Mouse (Mus musculus): ENCODE results near the gene Dok5. TPM values are rescaled to one million over a fixed set of nuclear protein-coding genes. Genes with fewer than 3 reads are reported as not detected.

The Dok5 gene
- total and polyA plus RNA-seq, 2 experiments from 2014 or later: 50.2 to 79.9 TPM

DNA sequence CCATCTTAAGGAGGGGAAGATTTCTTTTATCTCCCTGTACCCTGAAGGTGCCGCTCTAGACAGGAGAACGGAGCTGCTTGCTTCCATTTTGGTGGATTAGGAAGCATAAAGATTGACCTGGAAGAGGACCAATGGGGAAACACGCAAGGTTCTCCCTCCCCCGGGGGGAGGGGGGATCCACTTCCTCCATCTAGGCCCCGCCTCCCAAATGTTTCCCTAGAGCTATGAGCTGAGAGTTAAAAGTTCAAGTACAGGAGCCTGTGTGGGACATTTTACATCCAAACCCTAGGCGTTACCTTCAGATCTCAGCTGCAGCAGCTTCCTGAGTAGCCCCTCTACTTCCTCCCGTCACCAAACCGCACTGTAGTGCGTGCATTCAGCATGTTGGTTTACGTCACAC, 56.5 kb downstream of the Dok5 start:
- H3K4me1 ChIP-seq (ENCODE audit: insufficient read depth): no peaks in the 10 kb centered on the region
- H3K9ac ChIP-seq: no peak overlapping the region
- no peak overlapping the region for H3K4me3 ChIP-seq (ENCODE audit: low read depth, low read length)
- no peak for ATAC-seq
- H3K9me3 ChIP-seq (ENCODE audit: low read length): no peaks in the 10 kb centered on the region; the same call in 1 of the 2 replicates
- DNase-seq: no peak
- WGBS: 97% methylated on average over 10 of the region's 10 CpGs
- no peak overlapping the region for H3K27ac ChIP-seq (ENCODE audit: low read depth, low read length)
- no peaks in the 10 kb centered on the region for H3K27me3 ChIP-seq (ENCODE audit: insufficient read depth, low read length)
- TF ChIP-seq CTCF (IDR thresholded peaks at IDR 0.05; ENCODE audit: low read depth): no peak
- no peaks in the 10 kb centered on the region for H3K36me3 ChIP-seq (ENCODE audit: insufficient read depth)
- H3K4me2 ChIP-seq (ENCODE audit: low read depth): no peak overlapping the region

DNA sequence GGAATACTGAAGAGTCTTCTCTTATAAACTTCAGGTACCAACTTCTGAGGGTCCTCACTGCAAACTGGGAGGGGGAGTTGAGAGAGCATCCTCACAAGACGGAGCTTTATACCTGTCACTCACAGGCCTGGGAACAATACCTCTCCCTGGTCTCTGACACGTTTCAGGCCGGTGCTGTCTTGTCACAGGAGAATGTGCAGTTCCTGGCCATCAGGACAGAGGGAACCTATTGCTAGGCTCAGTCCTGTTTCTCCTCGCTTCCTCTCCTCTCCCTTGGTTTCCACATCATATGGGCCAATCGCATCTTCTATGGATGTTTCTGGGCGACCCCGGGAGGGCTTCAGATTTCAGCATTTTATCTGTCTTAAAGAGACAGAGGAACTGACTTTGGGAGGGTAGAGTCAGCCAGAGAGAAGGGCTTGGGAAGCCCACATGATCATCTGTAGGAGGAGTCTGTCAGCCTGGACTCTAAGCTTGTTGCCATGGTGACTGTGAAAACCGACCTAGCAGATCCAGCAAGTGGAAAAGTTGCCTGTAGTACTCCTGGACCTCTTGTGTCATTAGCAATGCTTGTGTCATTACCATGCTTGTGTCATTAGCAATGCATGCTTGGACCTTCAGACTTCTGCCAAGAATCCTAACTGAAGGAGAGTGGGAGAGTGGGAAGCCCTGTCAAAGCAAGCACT, 59.9 kb downstream of the Dok5 start:
- H3K27ac ChIP-seq (ENCODE audit: low read depth, low read length): no peak overlapping the region
- peak; percentile 56 for DNase-seq
- no peaks in the 10 kb centered on the region for H3K27me3 ChIP-seq (ENCODE audit: insufficient read depth, low read length)
- H3K9ac ChIP-seq: no peak overlapping the region
- 28% methylated on average over 8 of the region's 8 CpGs for WGBS
- H3K4me3 ChIP-seq (ENCODE audit: low read depth, low read length): no peak overlapping the region
- peak; percentile 81 for ATAC-seq
- H3K9me3 ChIP-seq (ENCODE audit: low read length): no peaks in the 10 kb centered on the region; the same call in 1 of the 2 replicates
- no peaks in the 10 kb centered on the region for H3K4me1 ChIP-seq (ENCODE audit: insufficient read depth)
- no peaks in the 10 kb centered on the region for H3K36me3 ChIP-seq (ENCODE audit: insufficient read depth)
- TF ChIP-seq CTCF (IDR thresholded peaks at IDR 0.05; ENCODE audit: low read depth): no peak
- H3K4me2 ChIP-seq (ENCODE audit: low read depth): peak overlapping the region; percentile 2; the same call in 1 of the 2 replicates

DNA sequence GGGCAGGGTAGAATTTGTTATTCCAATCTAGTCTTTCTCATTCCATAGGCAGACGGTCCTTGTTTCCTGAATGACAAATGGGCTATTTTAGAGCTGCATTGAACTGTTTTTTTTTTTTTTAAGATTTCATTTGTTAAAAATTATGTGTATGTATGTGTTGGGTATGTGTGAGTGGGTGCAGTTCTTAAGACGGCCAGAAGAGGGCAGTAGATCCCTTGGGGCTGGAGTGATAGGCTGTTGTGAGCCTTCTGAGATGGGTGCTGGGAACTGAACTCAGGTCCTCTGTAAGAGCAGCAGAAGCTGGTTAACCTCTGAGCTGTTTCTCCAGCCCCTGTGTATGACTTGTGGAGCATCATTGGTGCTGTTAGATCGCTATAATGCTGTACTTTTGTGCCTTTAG, 63.6 kb downstream of the Dok5 start:
- Histone ChIP-seq H3K4me3 (ENCODE audit: low read depth, low read length) (no peak overlapping the region), H3K9me3 (ENCODE audit: low read length) (no peaks in the 10 kb centered on the region), H3K4me1 (ENCODE audit: insufficient read depth) (no peaks in the 10 kb centered on the region), H3K36me3 (ENCODE audit: insufficient read depth) (no peaks in the 10 kb centered on the region), H3K9ac (no peak overlapping the region), H3K27me3 (ENCODE audit: insufficient read depth, low read length) (no peaks in the 10 kb centered on the region), H3K27ac (ENCODE audit: low read depth, low read length) (no peak overlapping the region), H3K4me2 (ENCODE audit: low read depth) (no peak overlapping the region)
- no peak for DNase-seq
- no peak for ATAC-seq
- TF ChIP-seq CTCF (IDR thresholded peaks at IDR 0.05; ENCODE audit: low read depth): peak; percentile 32
- 93% methylated on average over 3 of the region's 3 CpGs for WGBS

DNA sequence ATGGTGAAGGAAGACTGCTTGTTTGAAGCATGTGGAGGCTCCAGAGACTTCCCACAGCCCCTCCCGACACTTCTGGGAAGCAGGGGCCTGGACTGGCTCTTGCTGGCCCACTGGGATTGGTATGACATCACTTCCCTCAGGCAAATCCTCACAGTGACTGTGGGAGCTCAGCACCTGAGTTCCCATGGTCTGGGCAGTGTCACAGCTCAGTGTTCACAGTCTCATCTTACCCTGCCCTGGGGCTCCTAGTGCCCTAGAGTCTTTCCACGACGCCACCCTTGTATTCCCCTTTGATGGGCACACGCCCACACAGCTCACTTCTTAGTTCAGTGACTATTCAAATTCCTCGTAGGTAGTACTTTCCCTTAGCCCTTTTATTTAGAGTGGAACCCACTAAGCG, 71.4 kb downstream of the Dok5 start:
- H3K36me3 ChIP-seq (ENCODE audit: insufficient read depth): 0 out of 2 replicates have a peak, but pooled peaks cover 6% of the 10 kb centered on the region
- TF ChIP-seq CTCF (IDR thresholded peaks at IDR 0.05; ENCODE audit: low read depth): no peak
- no peak overlapping the region for H3K4me3 ChIP-seq (ENCODE audit: low read depth, low read length)
- 82% methylated on average over 6 of the region's 6 CpGs for WGBS
- no peaks in the 10 kb centered on the region for H3K27me3 ChIP-seq (ENCODE audit: insufficient read depth, low read length)
- no peak for ATAC-seq
- H3K27ac ChIP-seq (ENCODE audit: low read depth, low read length): no peak overlapping the region
- H3K9ac ChIP-seq: no peak overlapping the region
- H3K4me2 ChIP-seq (ENCODE audit: low read depth): no peak overlapping the region
- no peaks in the 10 kb centered on the region for H3K9me3 ChIP-seq (ENCODE audit: low read length)
- DNase-seq: no peak
- H3K4me1 ChIP-seq (ENCODE audit: insufficient read depth): no peaks in the 10 kb centered on the region

DNA sequence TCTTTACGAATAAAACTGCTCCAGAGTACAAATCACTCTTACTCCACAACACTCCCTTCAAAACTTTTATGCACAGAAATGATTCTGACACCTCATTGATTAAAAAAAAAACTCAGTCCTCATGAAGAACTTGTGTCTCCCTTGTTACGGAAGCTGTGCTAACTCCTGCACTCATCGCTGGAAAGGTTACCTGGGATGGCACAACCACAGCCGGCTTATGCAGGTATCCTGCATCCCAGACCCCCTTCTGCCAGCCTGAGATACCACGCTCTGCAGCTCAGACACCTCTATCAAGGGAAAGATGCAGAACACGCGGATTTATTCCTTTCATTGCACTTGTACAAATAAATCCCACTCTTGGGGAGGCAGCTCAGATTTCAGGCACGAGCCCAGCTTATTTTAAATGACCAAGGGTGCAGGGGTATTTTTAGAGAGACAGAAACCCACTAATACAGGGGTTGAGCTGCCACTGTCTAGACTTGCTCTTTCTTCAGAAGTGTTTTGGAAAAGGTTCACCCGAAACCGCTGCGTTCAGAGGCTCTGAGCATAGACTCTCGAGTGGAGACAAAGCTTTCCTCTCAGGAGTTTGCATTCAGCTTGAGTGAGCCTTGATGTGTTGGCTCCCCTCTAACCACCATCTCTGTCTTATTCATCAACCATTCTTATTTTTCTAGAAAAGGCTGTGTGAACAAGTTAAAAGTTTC, 76.1 kb downstream of the Dok5 start:
- Histone ChIP-seq H3K27me3 (ENCODE audit: insufficient read depth, low read length) (no peaks in the 10 kb centered on the region), H3K4me2 (ENCODE audit: low read depth) (no peak overlapping the region), H3K9ac (no peak overlapping the region), H3K27ac (ENCODE audit: low read depth, low read length) (peak overlapping the region; percentile 36; the same call in 1 of the 2 replicates), H3K9me3 (ENCODE audit: low read length) (no peaks in the 10 kb centered on the region), H3K36me3 (ENCODE audit: insufficient read depth) (peaks cover under 1% of the 10 kb centered on the region; the same call in 1 of the 2 replicates), H3K4me3 (ENCODE audit: low read depth, low read length) (no peak overlapping the region), H3K4me1 (ENCODE audit: insufficient read depth) (no peaks in the 10 kb centered on the region; the same call in 1 of the 2 replicates)
- no peak for TF ChIP-seq CTCF (IDR thresholded peaks at IDR 0.05; ENCODE audit: low read depth)
- 34% methylated on average over 12 of the region's 12 CpGs for whole genome bisulfite sequencing
- DNase-seq (no peak), ATAC-seq (peak; percentile 12; the same call in 1 of the 2 replicates)

DNA sequence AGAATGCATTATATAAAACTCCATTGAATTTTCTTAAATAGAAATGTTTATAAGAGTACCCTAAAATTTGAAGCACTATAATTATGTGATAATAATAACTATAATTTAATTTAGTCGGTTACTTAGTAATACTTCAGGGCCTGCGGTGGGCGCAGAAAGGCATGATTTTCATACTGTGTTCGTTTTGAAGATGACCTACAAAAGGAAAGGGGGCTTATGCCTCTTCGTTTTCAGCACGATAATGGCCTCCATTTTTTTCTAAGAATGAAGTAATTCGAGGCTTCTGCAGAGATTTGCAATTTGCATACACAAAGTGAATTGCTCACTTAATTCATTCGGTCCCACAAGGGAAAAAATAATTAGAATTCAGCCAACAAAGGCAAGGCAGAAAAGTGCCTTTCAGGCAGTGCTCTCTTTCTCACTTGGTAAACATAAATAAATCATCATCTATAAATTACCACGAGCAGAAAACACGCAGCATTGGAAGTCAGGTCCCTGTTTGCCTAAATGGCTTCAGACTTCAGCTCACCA, 76.7 kb downstream of the Dok5 start:
- Histone ChIP-seq H3K9me3 (ENCODE audit: low read length) (no peaks in the 10 kb centered on the region), H3K36me3 (ENCODE audit: insufficient read depth) (no peaks in the 10 kb centered on the region; the same call in 1 of the 2 replicates), H3K27me3 (ENCODE audit: insufficient read depth, low read length) (no peaks in the 10 kb centered on the region), H3K4me2 (ENCODE audit: low read depth) (no peak overlapping the region), H3K4me1 (ENCODE audit: insufficient read depth) (no peaks in the 10 kb centered on the region; the same call in 1 of the 2 replicates), H3K9ac (no peak overlapping the region), H3K27ac (ENCODE audit: low read depth, low read length) (peak overlapping the region; percentile 50; the same call in 1 of the 2 replicates), H3K4me3 (ENCODE audit: low read depth, low read length) (no peak overlapping the region)
- ATAC-seq: no peak; the same call in 1 of the 2 replicates
- no peak for DNase-seq
- WGBS: 13% methylated on average over 10 of the region's 10 CpGs
- no peak for TF ChIP-seq CTCF (IDR thresholded peaks at IDR 0.05; ENCODE audit: low read depth)

DNA sequence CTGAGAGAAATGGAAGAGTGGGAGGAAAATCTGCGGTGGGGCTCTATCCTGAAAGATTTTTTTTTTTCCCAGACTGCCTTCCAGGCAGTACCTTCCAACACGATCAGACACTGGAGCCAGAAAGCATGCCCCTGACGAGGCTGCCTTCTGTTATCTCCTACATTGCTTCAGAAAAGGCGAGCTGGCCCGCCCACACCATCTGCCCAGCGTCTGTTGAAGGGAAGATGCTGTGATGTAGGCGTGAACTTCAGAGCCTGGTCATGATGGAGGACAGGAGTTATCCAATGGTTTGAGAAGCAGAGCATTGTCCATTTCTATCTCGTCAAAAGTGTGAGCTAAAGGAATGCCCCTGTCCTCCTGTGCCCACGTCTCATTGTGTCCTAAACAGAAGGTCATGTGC, 79.7 kb downstream of the Dok5 start:
- WGBS: 54% methylated on average over 9 of the region's 9 CpGs
- H3K4me2 ChIP-seq (ENCODE audit: low read depth): no peak overlapping the region
- no peaks in the 10 kb centered on the region; the same call in 1 of the 2 replicates for H3K4me1 ChIP-seq (ENCODE audit: insufficient read depth)
- H3K36me3 ChIP-seq (ENCODE audit: insufficient read depth): no peaks in the 10 kb centered on the region; the same call in 1 of the 2 replicates
- H3K9me3 ChIP-seq (ENCODE audit: low read length): no peaks in the 10 kb centered on the region
- H3K9ac ChIP-seq: no peak overlapping the region
- no peak overlapping the region for H3K4me3 ChIP-seq (ENCODE audit: low read depth, low read length)
- ATAC-seq (peak; percentile 70), DNase-seq (peak; percentile 48)
- TF ChIP-seq CTCF (IDR thresholded peaks at IDR 0.05; ENCODE audit: low read depth): no peak
- H3K27ac ChIP-seq (ENCODE audit: low read depth, low read length): no peak overlapping the region
- H3K27me3 ChIP-seq (ENCODE audit: insufficient read depth, low read length): no peaks in the 10 kb centered on the region
